Mouse (Mus musculus): ENCODE data around the gene Ebf1.

Gene Ebf1

GRCm38 (mm10) chr11:44731763-44732162, 114.6 kb downstream of the Ebf1 start:
- in situ Hi-C loops (cut with MseI, MboI) = no loop called here

GRCm38 (mm10) chr11:44733276-44733675, 116.2 kb downstream of the Ebf1 start:
- in situ Hi-C loops (cut with MseI, MboI) = no loop called here

- in situ Hi-C loops (cut with MseI, MboI) = no loop called here
These were observed 120.9 kb downstream of the Ebf1 start for GRCm38 (mm10) chr11:44738046-44738445.

- in situ Hi-C loops (cut with MseI, MboI) = no loop called here
These were observed 121.7 kb downstream of the Ebf1 start for GRCm38 (mm10) chr11:44738820-44739219.

- in situ Hi-C loops (cut with MseI, MboI) = no loop called here
These were observed 123.3 kb downstream of the Ebf1 start for GRCm38 (mm10) chr11:44740278-44741041.

- in situ Hi-C loops (cut with MseI, MboI) = no loop called here
These were observed 124.0 kb downstream of the Ebf1 start for GRCm38 (mm10) chr11:44741042-44741491.

- in situ Hi-C loops (cut with MseI, MboI) = no loop called here
These were observed 127.3 kb downstream of the Ebf1 start for GRCm38 (mm10) chr11:44744446-44744845.

GRCm38 (mm10) chr11:44745946-44746345, 128.8 kb downstream of the Ebf1 start:
- in situ Hi-C loops (cut with MseI, MboI) = no loop called here

GRCm38 (mm10) chr11:44746731-44747130, 129.6 kb downstream of the Ebf1 start:
- in situ Hi-C loops (cut with MseI, MboI) = no loop called here

- in situ Hi-C loops (cut with MseI, MboI) = no loop called here
These were observed 132.2 kb downstream of the Ebf1 start for GRCm38 (mm10) chr11:44749309-44749708.

- in situ Hi-C loops (cut with MseI, MboI) = no loop called here
These were observed 137.2 kb downstream of the Ebf1 start for GRCm38 (mm10) chr11:44754336-44754735.

GRCm38 (mm10) chr11:44756321-44756720, 139.2 kb downstream of the Ebf1 start:
- in situ Hi-C loops (cut with MseI, MboI) = no loop called here

- in situ Hi-C loops (cut with MseI, MboI) = no loop called here
These were observed 141.7 kb downstream of the Ebf1 start for GRCm38 (mm10) chr11:44758857-44759256.

GRCm38 (mm10) chr11:44761128-44761996, 144.2 kb downstream of the Ebf1 start:
- in situ Hi-C loops (cut with MseI, MboI) = no loop called here

- in situ Hi-C loops (cut with MseI, MboI) = no loop called here
These were observed 147.1 kb downstream of the Ebf1 start for GRCm38 (mm10) chr11:44763992-44764835.

GRCm38 (mm10) chr11:44764988-44765387, 147.9 kb downstream of the Ebf1 start:
- in situ Hi-C loops (cut with MseI, MboI) = no loop called here

GRCm38 (mm10) chr11:44766246-44766645, 149.1 kb downstream of the Ebf1 start:
- in situ Hi-C loops (cut with MseI, MboI) = no loop called here

GRCm38 (mm10) chr11:44767322-44767721, 150.2 kb downstream of the Ebf1 start:
- in situ Hi-C loops (cut with MseI, MboI) = no loop called here

GRCm38 (mm10) chr11:44768346-44768745, 151.2 kb downstream of the Ebf1 start:
- in situ Hi-C loops (cut with MseI, MboI) = no loop called here

- in situ Hi-C loops (cut with MseI, MboI) = no loop called here
These were observed 154.0 kb downstream of the Ebf1 start for GRCm38 (mm10) chr11:44770989-44771564.

- in situ Hi-C loops (cut with MseI, MboI) = no loop called here
These were observed 157.3 kb downstream of the Ebf1 start for GRCm38 (mm10) chr11:44774411-44774810.
